Mouse (Mus musculus): Measurements from ENCODE around the gene Gm10031. TPM values are rescaled to one million over a fixed set of nuclear protein-coding genes. Genes with fewer than 3 reads are reported as not detected.
"Not testable (repeated sequence)": the region's sequence is repeated elsewhere in the genome, so short reads cannot be mapped to it uniquely, and the experiment has no call there.

Gm10031 gene
- polyA plus RNA-seq, 1 experiment = 2.5 TPM

DNA sequence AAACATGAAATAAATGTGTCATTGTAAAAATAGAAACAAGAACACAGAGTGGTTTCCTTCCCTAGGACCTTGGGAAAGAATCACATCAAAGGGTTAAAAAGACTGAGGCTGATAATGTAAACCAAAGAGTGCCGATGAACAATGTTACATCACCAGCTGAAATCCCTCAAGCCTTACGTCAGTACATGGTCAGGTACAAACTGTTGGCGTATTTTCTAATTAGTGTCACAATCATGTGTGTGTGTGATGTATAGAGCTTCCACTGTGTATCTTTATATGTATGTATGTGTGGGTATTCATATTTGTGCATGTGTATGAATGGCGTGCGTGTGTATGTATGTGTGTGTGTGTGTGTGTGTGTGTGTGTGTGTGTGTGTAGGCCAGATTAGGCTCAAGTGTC is 26.9 kb upstream of the Gm10031 start:
- Histone ChIP-seq H3K4me1 (ENCODE audit: control insufficient read depth, insufficient read depth, low read length) (no peaks in the 10 kb centered on the region), H3K4me3 (replicated peaks; ENCODE audit: control insufficient read depth, low read depth, low read length) (no peak overlapping the region), H3K27ac (ENCODE audit: control insufficient read depth, insufficient read depth, low read depth, low read length, poor library complexity) (no peak overlapping the region)
- WGBS = 56% methylated on average over 5 of the region's 5 CpGs
- TF ChIP-seq POLR2A (IDR thresholded peaks at IDR 0.05; ENCODE audit: borderline replicate concordance, control insufficient read depth, low read depth, low read length) (no peak), CTCF (IDR thresholded peaks at IDR 0.05; ENCODE audit: control insufficient read depth, insufficient read depth, low read length) (no peak)

DNA sequence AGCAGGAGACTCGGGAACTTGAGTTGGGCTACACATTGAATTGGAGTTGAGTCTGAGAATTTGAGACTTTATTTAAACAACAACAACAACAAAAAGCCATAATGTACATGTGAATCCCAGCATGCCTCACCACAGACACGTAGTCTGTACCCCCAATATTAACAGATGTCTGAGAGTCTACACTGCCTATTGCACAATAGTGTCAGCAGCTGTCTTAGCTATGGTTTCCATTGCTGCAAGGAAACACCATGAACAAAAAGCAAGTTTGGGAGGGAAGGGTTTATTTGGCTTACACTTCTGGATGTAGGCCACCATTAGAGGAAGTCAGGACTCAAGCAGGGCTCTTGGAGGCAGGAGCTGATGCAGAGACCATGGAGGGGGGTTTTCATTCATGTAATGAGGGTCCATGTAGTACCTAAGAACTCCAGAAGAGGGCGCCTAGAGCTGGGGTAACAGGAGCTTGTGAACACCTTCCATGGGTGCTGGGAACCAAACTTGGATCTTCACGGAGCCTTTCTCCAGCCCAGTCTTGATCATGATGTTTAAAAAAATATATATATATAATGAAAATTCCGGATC is 18.8 kb upstream of the Gm10031 start:
- Histone ChIP-seq H3K27ac (ENCODE audit: control insufficient read depth, insufficient read depth, low read depth, low read length, poor library complexity) (no peak overlapping the region), H3K4me3 (replicated peaks; ENCODE audit: control insufficient read depth, low read depth, low read length) (no peak overlapping the region), H3K4me1 (ENCODE audit: control insufficient read depth, insufficient read depth, low read length) (no peaks in the 10 kb centered on the region)
- 66% methylated on average over 5 of the region's 5 CpGs for WGBS
- TF ChIP-seq POLR2A (IDR thresholded peaks at IDR 0.05; ENCODE audit: borderline replicate concordance, control insufficient read depth, low read depth, low read length) (no peak), CTCF (IDR thresholded peaks at IDR 0.05; ENCODE audit: control insufficient read depth, insufficient read depth, low read length) (peak; percentile 11; the same call in 1 of the 2 replicates)

DNA sequence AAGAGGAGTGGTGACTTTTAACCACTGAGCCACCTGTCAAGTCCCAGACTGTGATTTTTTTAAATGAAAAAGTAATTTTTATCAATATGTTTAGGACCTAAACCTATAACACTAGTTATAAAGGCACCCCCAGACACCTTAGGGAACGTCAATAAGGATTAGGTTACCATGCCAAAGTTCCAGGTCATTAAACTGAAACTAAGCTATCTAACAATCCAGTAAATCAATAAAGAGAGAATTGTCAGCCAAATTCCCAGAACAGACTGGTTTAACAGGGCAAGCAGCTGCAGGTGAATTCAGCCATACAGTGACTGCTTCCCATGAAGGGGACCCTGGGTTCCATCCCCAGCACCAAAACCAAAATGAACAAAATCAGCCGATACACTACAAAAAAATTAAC is 17.9 kb upstream of the Gm10031 start:
- TF ChIP-seq CTCF (IDR thresholded peaks at IDR 0.05; ENCODE audit: control insufficient read depth, insufficient read depth, low read length) (no peak), POLR2A (IDR thresholded peaks at IDR 0.05; ENCODE audit: borderline replicate concordance, control insufficient read depth, low read depth, low read length) (no peak)
- 88% methylated on average over 2 of the region's 2 CpGs for WGBS
- no peak overlapping the region for H3K27ac ChIP-seq (ENCODE audit: control insufficient read depth, insufficient read depth, low read depth, low read length, poor library complexity)
- H3K4me3 ChIP-seq (replicated peaks; ENCODE audit: control insufficient read depth, low read depth, low read length) = no peak overlapping the region
- H3K4me1 ChIP-seq (ENCODE audit: control insufficient read depth, insufficient read depth, low read length) = no peaks in the 10 kb centered on the region

DNA sequence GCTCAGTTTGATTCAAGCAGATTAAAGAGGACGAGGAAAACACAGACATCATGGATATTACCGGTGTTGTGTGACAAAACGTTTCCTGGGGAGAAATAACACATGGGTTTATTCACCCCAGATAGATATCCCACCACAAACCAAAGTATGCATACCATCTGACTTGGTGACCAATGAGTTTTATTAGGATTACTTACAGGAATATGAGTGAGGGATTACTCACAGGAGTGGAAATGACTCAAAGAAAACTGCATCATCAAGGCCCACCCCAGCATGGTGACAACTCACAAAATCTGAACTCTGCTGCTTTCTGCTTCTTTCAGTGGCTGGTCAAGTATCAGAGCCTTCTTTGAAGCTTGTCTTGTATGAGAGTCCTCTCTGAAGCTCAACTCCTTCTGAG is 16.1 kb upstream of the Gm10031 start:
- Histone ChIP-seq H3K4me3 (replicated peaks; ENCODE audit: control insufficient read depth, low read depth, low read length) (no peak overlapping the region), H3K4me1 (ENCODE audit: control insufficient read depth, insufficient read depth, low read length) (no peaks in the 10 kb centered on the region), H3K27ac (ENCODE audit: control insufficient read depth, insufficient read depth, low read depth, low read length, poor library complexity) (no peak overlapping the region)
- TF ChIP-seq CTCF (IDR thresholded peaks at IDR 0.05; ENCODE audit: control insufficient read depth, insufficient read depth, low read length) (no peak), POLR2A (IDR thresholded peaks at IDR 0.05; ENCODE audit: borderline replicate concordance, control insufficient read depth, low read depth, low read length) (no peak)
- 81% methylated on average over 3 of the region's 3 CpGs for WGBS

DNA sequence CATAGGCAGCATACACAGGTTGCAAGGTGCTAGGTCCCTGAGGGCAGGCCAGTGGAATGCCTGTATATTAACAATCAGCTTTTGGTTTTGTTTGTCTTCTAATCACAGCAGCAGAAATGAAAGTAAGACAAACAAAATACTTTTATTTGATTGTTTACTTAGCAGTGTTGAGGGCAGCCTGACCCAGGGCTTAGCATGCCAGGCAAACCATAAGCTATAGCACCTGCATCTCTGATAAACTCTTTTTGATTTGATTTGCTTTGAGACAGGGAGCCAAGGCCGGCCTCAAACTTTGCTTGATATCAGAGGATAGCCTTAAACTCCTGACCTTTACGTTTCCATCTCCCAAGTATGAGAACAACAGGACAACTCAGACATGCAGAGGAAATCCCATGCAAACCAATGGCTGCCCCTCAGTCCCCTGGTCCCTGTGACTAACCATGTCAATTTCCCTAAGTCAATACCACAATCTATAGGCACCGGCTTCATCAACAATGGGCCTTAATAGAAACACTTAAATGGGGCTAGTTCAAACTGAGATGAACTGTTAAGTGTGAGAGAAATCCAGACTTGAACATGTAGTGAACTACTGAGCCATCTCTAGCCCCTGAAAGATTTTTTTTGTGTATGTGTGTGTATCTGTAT is 3.6 kb upstream of the Gm10031 start:
- Histone ChIP-seq H3K27ac (ENCODE audit: control insufficient read depth, insufficient read depth, low read depth, low read length, poor library complexity) (no peak overlapping the region), H3K4me3 (replicated peaks; ENCODE audit: control insufficient read depth, low read depth, low read length) (no peak overlapping the region), H3K4me1 (ENCODE audit: control insufficient read depth, insufficient read depth, low read length) (no peaks in the 10 kb centered on the region)
- 81% methylated on average over 3 of the region's 3 CpGs for WGBS
- no peak for TF ChIP-seq POLR2A (IDR thresholded peaks at IDR 0.05; ENCODE audit: borderline replicate concordance, control insufficient read depth, low read depth, low read length)

DNA sequence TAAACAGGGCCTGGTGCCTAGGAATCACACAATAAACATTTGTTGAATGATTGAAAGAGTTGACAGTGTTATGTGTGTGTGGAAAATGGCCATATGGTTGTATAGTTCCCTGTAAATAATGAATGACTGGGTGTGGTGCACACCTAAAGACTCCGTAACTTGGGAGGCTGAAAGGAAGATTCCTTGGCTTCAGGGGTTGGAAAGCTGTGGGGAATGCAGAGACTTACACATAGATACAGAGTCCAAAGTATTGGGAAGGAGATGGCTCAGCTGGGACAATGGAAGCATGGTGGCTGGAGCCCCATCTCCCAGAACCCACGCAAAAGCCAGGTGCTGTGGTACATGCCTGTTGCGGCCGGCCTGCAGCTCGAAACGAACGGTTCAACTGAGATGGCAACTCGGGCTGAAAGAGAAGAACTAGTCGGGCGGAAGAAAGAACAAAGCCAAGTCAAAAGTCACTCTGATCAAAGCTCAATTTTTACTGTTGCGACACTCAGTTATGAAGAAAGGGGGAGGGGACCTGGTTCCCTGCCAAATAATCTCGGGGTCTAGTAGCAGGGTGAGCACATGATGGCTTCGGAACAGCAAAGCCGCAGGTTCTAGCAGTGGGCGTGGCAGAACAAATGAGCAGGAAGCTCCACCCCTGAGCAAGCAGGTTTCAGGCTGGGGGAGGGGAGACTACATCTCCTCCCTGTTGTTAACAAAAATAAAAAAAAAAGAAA is 1.9 kb upstream of the Gm10031 start:
- Histone ChIP-seq H3K4me1 (ENCODE audit: control insufficient read depth, insufficient read depth, low read length) (no peaks in the 10 kb centered on the region), H3K4me3 (replicated peaks; ENCODE audit: control insufficient read depth, low read depth, low read length) (no peak overlapping the region), H3K27ac (ENCODE audit: control insufficient read depth, insufficient read depth, low read depth, low read length, poor library complexity) (no peak overlapping the region)
- 24% methylated on average over 15 of the region's 15 CpGs for WGBS
- TF ChIP-seq POLR2A (IDR thresholded peaks at IDR 0.05; ENCODE audit: borderline replicate concordance, control insufficient read depth, low read depth, low read length) (no peak), CTCF (IDR thresholded peaks at IDR 0.05; ENCODE audit: control insufficient read depth, insufficient read depth, low read length) (no peak)

DNA sequence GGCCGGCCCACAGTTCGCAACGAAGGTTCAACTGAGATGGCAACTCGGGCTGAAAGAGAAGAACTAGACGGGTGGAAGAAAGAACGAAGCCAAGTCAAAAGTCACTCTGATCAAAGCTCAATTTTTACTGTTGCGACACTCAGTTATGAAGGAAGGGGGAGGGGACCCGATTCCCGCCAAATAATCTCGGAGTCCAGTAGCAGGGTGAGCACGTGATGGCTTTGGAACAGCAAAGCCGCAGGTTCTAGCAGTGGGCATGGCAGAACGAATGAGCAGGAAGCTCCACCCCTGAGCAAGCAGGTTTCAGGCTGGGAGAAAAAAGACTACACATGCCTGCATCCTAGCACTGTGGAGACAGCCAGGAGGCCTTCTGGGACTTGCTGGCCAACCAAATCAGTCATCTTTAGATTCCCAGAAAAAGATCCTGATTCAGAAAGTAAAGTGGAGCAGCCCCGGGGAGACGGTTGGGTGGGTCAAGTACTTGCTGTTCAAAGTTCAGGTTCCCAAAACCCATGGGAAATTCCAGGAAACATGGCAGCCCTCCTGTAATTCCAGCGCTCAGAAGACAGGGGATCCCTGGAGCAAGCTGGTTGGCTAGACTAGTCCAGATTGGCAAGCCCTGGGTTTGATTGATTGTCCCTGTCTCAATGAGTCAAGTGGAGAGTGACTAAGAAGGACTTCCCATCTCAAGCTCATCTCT is 8.8 kb downstream of the Gm10031 start:
- WGBS = 85% methylated on average over 16 of the region's 16 CpGs
- H3K27ac ChIP-seq (ENCODE audit: control insufficient read depth, insufficient read depth, low read depth, low read length, poor library complexity); H3K4me3 ChIP-seq (replicated peaks; ENCODE audit: control insufficient read depth, low read depth, low read length); H3K4me1 ChIP-seq (ENCODE audit: control insufficient read depth, insufficient read depth, low read length): not testable (repeated sequence)

DNA sequence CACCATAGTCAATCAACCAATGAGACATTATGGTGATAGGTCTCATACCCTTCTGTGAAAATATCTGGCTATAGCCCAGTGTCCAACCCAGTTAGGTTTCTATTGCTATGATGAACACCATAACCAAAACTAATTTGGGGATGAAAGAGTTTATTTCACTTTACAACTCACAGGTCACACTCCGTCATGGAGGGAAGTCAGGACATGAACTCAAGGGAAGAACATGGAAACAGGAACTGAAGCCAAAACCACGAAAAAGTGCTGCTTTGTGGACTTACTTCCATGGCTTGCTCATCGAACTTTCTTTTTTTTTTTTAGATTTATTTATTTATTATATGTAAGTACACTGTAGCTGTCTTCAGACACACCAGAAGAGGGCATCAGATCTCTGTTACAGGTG is 9.7 kb downstream of the Gm10031 start:
- H3K4me1 ChIP-seq (ENCODE audit: control insufficient read depth, insufficient read depth, low read length) = no peaks in the 10 kb centered on the region
- no peak overlapping the region for H3K27ac ChIP-seq (ENCODE audit: control insufficient read depth, insufficient read depth, low read depth, low read length, poor library complexity)
- no peak overlapping the region for H3K4me3 ChIP-seq (replicated peaks; ENCODE audit: control insufficient read depth, low read depth, low read length)
- TF ChIP-seq CTCF (IDR thresholded peaks at IDR 0.05; ENCODE audit: control insufficient read depth, insufficient read depth, low read length) (no peak), POLR2A (IDR thresholded peaks at IDR 0.05; ENCODE audit: borderline replicate concordance, control insufficient read depth, low read depth, low read length) (no peak)
- 49% methylated on average over 3 of the region's 3 CpGs for WGBS

Data from bone marrow, adult 2 months (tissue).